Mouse (Mus musculus): Measurements from ENCODE around the gene Smc6. TPM values are rescaled to one million over a fixed set of nuclear protein-coding genes. Genes with fewer than 3 reads are reported as not detected.
A peak's percentile ranks its signal among the peaks of the same experiment; 100 is the strongest.

Smc6 gene
- polyA plus RNA-seq, 1 experiment from 2014 or later: 155 TPM

- Histone ChIP-seq H3K36me3 (no peaks in the 10 kb centered on the region), H3K27ac (no peak overlapping the region), H3K9me3 (no peaks in the 10 kb centered on the region), H3K9ac (no peak overlapping the region), H3K27me3 (no peaks in the 10 kb centered on the region), H3K4me2 (no peak overlapping the region), H3K4me1 (no peaks in the 10 kb centered on the region), H3K4me3 (no peak overlapping the region)
- ATAC-seq (ENCODE audit: borderline replicate concordance, extremely low read depth, low FRiP score, low TSS enrichment): no peak
- WGBS: 44% methylated on average over 4 of the region's 5 CpGs
These were observed 84.2 kb downstream of the Smc6 start for GRCm38 (mm10) chr12:11349870-11350269.

DNA sequence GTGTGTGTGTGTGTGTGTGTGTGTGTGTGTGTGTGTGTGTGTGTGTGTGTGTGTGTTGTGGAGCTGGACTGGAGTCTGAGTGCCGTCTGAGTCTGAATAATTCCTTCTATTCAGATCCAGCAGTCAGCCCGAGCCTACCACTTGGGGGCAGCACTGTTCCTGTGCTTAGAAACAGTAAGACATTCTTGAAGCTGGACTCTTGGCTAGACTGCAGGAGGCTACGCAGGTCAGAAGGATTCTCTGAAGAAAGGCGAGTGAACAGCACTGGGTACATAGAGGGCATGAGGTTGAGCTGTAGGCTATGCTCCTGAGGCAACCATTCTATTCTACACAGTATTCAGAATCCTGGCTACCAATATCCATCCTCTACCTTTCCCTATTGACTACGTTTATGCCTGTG is 85.2 kb downstream of the Smc6 start:
- Histone ChIP-seq H3K9me3 (no peaks in the 10 kb centered on the region), H3K4me2 (no peak overlapping the region), H3K36me3 (no peaks in the 10 kb centered on the region), H3K4me3 (no peak overlapping the region), H3K4me1 (no peaks in the 10 kb centered on the region), H3K9ac (no peak overlapping the region), H3K27ac (no peak overlapping the region), H3K27me3 (no peaks in the 10 kb centered on the region)
- no peak for ATAC-seq (ENCODE audit: borderline replicate concordance, extremely low read depth, low FRiP score, low TSS enrichment)
- WGBS: 24% methylated on average over 5 of the region's 5 CpGs

DNA sequence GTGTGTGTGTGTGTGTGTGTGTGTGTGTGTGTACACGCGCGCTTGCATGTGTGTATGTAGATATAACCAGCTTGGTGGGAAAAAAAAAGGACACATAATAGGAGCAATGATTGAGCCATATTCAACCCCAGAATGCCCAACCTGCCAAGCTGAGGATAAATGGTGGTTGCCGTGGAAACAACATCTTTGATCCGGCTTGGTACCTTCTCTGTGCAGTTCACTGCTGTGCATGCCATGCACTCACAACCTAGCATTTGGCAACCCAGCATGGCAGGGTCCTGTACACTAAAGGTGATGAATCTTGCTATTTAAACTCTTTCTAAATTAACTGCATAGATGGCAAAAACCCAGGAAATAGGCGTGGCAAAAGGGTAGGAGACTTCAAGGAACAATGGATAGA is 96.7 kb downstream of the Smc6 start:
- H3K4me2 ChIP-seq: no peak overlapping the region
- H3K4me1 ChIP-seq: no peaks in the 10 kb centered on the region
- 82% methylated on average over 6 of the region's 6 CpGs for WGBS

DNA sequence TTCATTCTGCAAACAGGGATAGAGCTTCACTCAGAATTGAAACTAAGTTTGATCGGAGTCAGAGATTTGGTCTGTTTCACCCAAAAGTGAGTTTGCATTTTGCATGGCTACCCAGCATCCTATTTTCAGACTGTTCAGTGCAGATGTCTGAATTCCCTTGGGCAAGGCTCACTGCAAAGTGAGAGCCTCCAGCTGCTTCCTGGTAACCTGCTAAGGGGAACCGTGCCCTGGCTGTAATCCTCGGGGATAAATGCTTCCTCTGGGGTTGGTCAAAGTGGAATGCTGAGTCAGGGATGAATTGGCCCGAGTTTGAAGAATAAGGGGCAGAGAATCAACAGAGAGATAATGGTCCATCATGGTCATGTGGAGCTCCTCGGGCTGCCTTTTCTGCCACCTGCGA is 99.2 kb downstream of the Smc6 start:
- no peak overlapping the region for H3K4me2 ChIP-seq
- H3K4me3 ChIP-seq: no peak overlapping the region
- ATAC-seq (ENCODE audit: borderline replicate concordance, extremely low read depth, low FRiP score, low TSS enrichment): no peak
- H3K4me1 ChIP-seq: no peaks in the 10 kb centered on the region
- no peaks in the 10 kb centered on the region for H3K27me3 ChIP-seq
- no peaks in the 10 kb centered on the region for H3K9me3 ChIP-seq
- no peak overlapping the region for H3K27ac ChIP-seq
- 54% methylated on average over 6 of the region's 6 CpGs for WGBS
- no peaks in the 10 kb centered on the region for H3K36me3 ChIP-seq
- H3K9ac ChIP-seq: no peak overlapping the region

More for the DNA sequence above, 96.7 kb downstream of the Smc6 start:
- Histone ChIP-seq H3K9me3 (no peaks in the 10 kb centered on the region), H3K4me3 (no peak overlapping the region), H3K9ac (no peak overlapping the region), H3K36me3 (no peaks in the 10 kb centered on the region), H3K27ac (no peak overlapping the region), H3K27me3 (no peaks in the 10 kb centered on the region)
- no peak for ATAC-seq (ENCODE audit: borderline replicate concordance, extremely low read depth, low FRiP score, low TSS enrichment)

GRCm38 (mm10) chr12:11367099-11367765 is 101.5 kb downstream of the Smc6 start:
- whole genome bisulfite sequencing: 22% methylated on average over 3 of the region's 3 CpGs
- H3K9me3 ChIP-seq: no peaks in the 10 kb centered on the region
- no peaks in the 10 kb centered on the region for H3K4me1 ChIP-seq
- ATAC-seq (ENCODE audit: borderline replicate concordance, extremely low read depth, low FRiP score, low TSS enrichment): peak; percentile 93; the same call in 1 of the 2 replicates
- H3K36me3 ChIP-seq: no peaks in the 10 kb centered on the region
- H3K27ac ChIP-seq: no peak overlapping the region
- no peak overlapping the region for H3K9ac ChIP-seq
- no peaks in the 10 kb centered on the region for H3K27me3 ChIP-seq
- no peak overlapping the region for H3K4me2 ChIP-seq
- H3K4me3 ChIP-seq: no peak overlapping the region

Small RNAs within 50 kb of the gene (microRNA-seq; reads per million reads assigned to microRNA genes)
- gene Mir7675: not detected

Other genes with a start within 250 kb of the Smc6 start
- gene Kcns3, start 114.8 kb upstream of the Smc6 start, polyA plus RNA-seq (2015; fragmentation: Nextera tagmentation; extraction: Ambion mirVana): 6.3 and 7.8 TPM in 2 replicates
- gene Msgn1, start 56.9 kb upstream of the Smc6 start, polyA plus RNA-seq (2015; fragmentation: Nextera tagmentation; extraction: Ambion mirVana): not detected in 2 replicates
- gene Gen1, start 85 bp upstream of the Smc6 start, polyA plus RNA-seq (2015; fragmentation: Nextera tagmentation; extraction: Ambion mirVana): 11.7 and 11.9 TPM in 2 replicates
- 4.1 and 5.9 TPM in 2 replicates for gene Vsnl1, start 170.7 kb downstream of the Smc6 start, polyA plus RNA-seq (2015; fragmentation: Nextera tagmentation; extraction: Ambion mirVana)
- 0.43 and 0.46 TPM in 2 replicates for gene Rad51ap2, start 190.2 kb downstream of the Smc6 start, polyA plus RNA-seq (2015; fragmentation: Nextera tagmentation; extraction: Ambion mirVana)

Measured in lung, embryonic 15.5 days (tissue).